Mouse (Mus musculus) hindbrain, embryonic 13.5 days (tissue): ENCODE results near the gene Irf3. TPM values are rescaled to one million over a fixed set of nuclear protein-coding genes. Genes with fewer than 3 reads are reported as not detected.

Experiments
- ATAC-seq: fragments of 200-750 bp; cut with Nextera tagmentation; 2 replicates; pipeline ENCODE4 v1.8.0; 2017; ENCODE audit warnings: moderate TSS enrichment; ENCODE audit not compliant: low FRiP score
- H3K27ac ChIP-seq: fragments of 300-500 bp; sonication (generic); 2 replicates; pipeline ENCODE4 v1.5.1; 2015; ENCODE audit warnings: inconsistent platforms, mild to moderate bottlenecking, moderate library complexity
- H3K27me3 ChIP-seq: fragments of 300-500 bp; sonication (generic); 2 replicates; pipeline ENCODE4 v1.6.1; 2015; ENCODE audit warnings: mild to moderate bottlenecking, inconsistent platforms
- H3K36me3 ChIP-seq: fragments of 300-500 bp; sonication (generic); 2 replicates; pipeline ENCODE4 v1.6.1; 2015; ENCODE audit warnings: mild to moderate bottlenecking, inconsistent platforms
- H3K4me1 ChIP-seq: fragments of 300-500 bp; sonication (generic); replicated peaks from 2 replicates; pipeline ENCODE4 v1.6.1; 2015; ENCODE audit warnings: inconsistent platforms
- H3K4me2 ChIP-seq: fragments of 300-500 bp; sonication (generic); 2 replicates; pipeline ENCODE4 v1.6.1; 2015; ENCODE audit warnings: inconsistent platforms, mild to moderate bottlenecking, moderate library complexity
- H3K4me3 ChIP-seq: fragments of 300-500 bp; sonication (generic); 2 replicates; pipeline ENCODE4 v1.5.1; 2015; ENCODE audit warnings: mild to moderate bottlenecking, inconsistent platforms
- H3K9ac ChIP-seq: fragments of 300-500 bp; sonication (generic); 2 replicates; pipeline ENCODE4 v1.6.1; 2015; ENCODE audit warnings: mild to moderate bottlenecking, inconsistent platforms
- H3K9me3 ChIP-seq: fragments of 300-500 bp; sonication (generic); 2 replicates; pipeline ENCODE4 v1.6.1; 2016; ENCODE audit warnings: inconsistent platforms
- WGBS: fragments of 180-500 bp; shearing (Covaris S2); methylation state at CpG from one replicate; pipeline ENCODE4 v1.1.7; 2015; 5-methylcytosine and 5-hydroxymethylcytosine counted together
- microRNA-seq: library from miRNA; unstranded; fragments of <30 nt; microRNA quantifications from one replicate; pipeline ENCODE4, GENCODE M21; 2016
- polyA plus RNA-seq: library from polyadenylated mRNA; unstranded; fragments of >200 nt; fragmentation: Nextera tagmentation; extraction: Ambion mirVana; gene quantifications from 2 replicates; pipeline ENCODE4 v1.2.1, GENCODE M21; 2015

Irf3 gene
- polyA plus RNA-seq, 1 experiment from 2014 or later = 66.7 TPM

GRCm38 (mm10) chr7:45046853-45047350, 49.5 kb downstream of the Irf3 start:
- ATAC-seq = no peak
- 95% methylated on average over 24 of the region's 26 CpGs for WGBS
- Histone ChIP-seq H3K27me3 (no peaks in the 10 kb centered on the region), H3K9me3 (no peaks in the 10 kb centered on the region), H3K36me3 (peaks cover 85% of the 10 kb centered on the region), H3K4me2 (no peak overlapping the region), H3K4me3 (no peak overlapping the region), H3K9ac (no peak overlapping the region), H3K4me1 (peaks cover 35% of the 10 kb centered on the region), H3K27ac (no peak overlapping the region)

GRCm38 (mm10) chr7:45047491-45047890, 50.0 kb downstream of the Irf3 start:
- Histone ChIP-seq H3K9ac (no peak overlapping the region), H3K27ac (no peak overlapping the region), H3K27me3 (no peaks in the 10 kb centered on the region), H3K4me3 (no peak overlapping the region), H3K4me2 (no peak overlapping the region), H3K4me1 (peaks cover 36% of the 10 kb centered on the region), H3K9me3 (no peaks in the 10 kb centered on the region), H3K36me3 (peaks cover 79% of the 10 kb centered on the region)
- 96% methylated on average over 14 of the region's 14 CpGs for WGBS
- no peak for ATAC-seq

- H3K9me3 ChIP-seq = no peaks in the 10 kb centered on the region
- H3K4me2 ChIP-seq = no peak overlapping the region
- H3K36me3 ChIP-seq = peaks cover 71% of the 10 kb centered on the region
- no peak overlapping the region for H3K4me3 ChIP-seq
- H3K4me1 ChIP-seq = peaks cover 36% of the 10 kb centered on the region
- no peak for ATAC-seq
- H3K27ac ChIP-seq = 0 out of 2 replicates have a peak overlapping the region, but pooled peaks have one; percentile 2
- no peaks in the 10 kb centered on the region for H3K27me3 ChIP-seq
- WGBS = 94% methylated on average over 37 of the region's 38 CpGs
- 0 out of 2 replicates have a peak overlapping the region, but pooled peaks have one; percentile 6 for H3K9ac ChIP-seq
Observed at GRCm38 (mm10) chr7:45048001-45048890, 50.8 kb downstream of the Irf3 start.

GRCm38 (mm10) chr7:45048923-45049657, 51.6 kb downstream of the Irf3 start:
- H3K4me2 ChIP-seq = no peak overlapping the region
- H3K27ac ChIP-seq = 0 out of 2 replicates have a peak overlapping the region, but pooled peaks have one; percentile 2
- no peak overlapping the region for H3K4me3 ChIP-seq
- H3K36me3 ChIP-seq = peaks cover 63% of the 10 kb centered on the region
- H3K4me1 ChIP-seq = peaks cover 41% of the 10 kb centered on the region
- 95% methylated on average over 23 of the region's 23 CpGs for WGBS
- 0 out of 2 replicates have a peak overlapping the region, but pooled peaks have one; percentile 6 for H3K9ac ChIP-seq
- H3K9me3 ChIP-seq = no peaks in the 10 kb centered on the region
- H3K27me3 ChIP-seq = no peaks in the 10 kb centered on the region
- no peak for ATAC-seq

- H3K4me1 ChIP-seq = peaks cover 42% of the 10 kb centered on the region
- peak; percentile 64 for ATAC-seq
- peak overlapping the region; percentile 99 for H3K4me2 ChIP-seq
- H3K9me3 ChIP-seq = no peaks in the 10 kb centered on the region
- peak overlapping the region; percentile 98 for H3K9ac ChIP-seq
- H3K4me3 ChIP-seq = peak overlapping the region; percentile 95
- peaks cover 43% of the 10 kb centered on the region for H3K36me3 ChIP-seq
- no peaks in the 10 kb centered on the region for H3K27me3 ChIP-seq
- peak overlapping the region; percentile 100 for H3K27ac ChIP-seq
- 3% methylated on average over 16 of the region's 16 CpGs for WGBS
Observed at GRCm38 (mm10) chr7:45050945-45051600, 53.6 kb downstream of the Irf3 start.

- peak overlapping the region; percentile 99 for H3K4me2 ChIP-seq
- H3K9ac ChIP-seq = peak overlapping the region; percentile 98
- peaks cover 39% of the 10 kb centered on the region for H3K4me1 ChIP-seq
- H3K4me3 ChIP-seq = peak overlapping the region; percentile 95
- ATAC-seq = no peak
- H3K36me3 ChIP-seq = peaks cover 38% of the 10 kb centered on the region
- no peaks in the 10 kb centered on the region for H3K27me3 ChIP-seq
- H3K9me3 ChIP-seq = no peaks in the 10 kb centered on the region
- 2% methylated on average over 13 of the region's 13 CpGs for WGBS
- H3K27ac ChIP-seq = peak overlapping the region; percentile 100
Observed at GRCm38 (mm10) chr7:45051601-45051974, 54.1 kb downstream of the Irf3 start.

Small RNAs within 50 kb of the gene (microRNA-seq; reads per million reads assigned to microRNA genes)
- not detected for gene Mir7054

Other genes starting within 250 kb of the Irf3 start
- 28.4 and 33.0 TPM in 2 replicates for gene Vrk3, start 249.2 kb upstream of the Irf3 start, polyA plus RNA-seq
- gene Zfp473, start 246.6 kb upstream of the Irf3 start, polyA plus RNA-seq = 0.78 and 0.91 TPM in 2 replicates
- gene Nup62, start 181.6 kb upstream of the Irf3 start, polyA plus RNA-seq = 47.6 and 47.9 TPM in 2 replicates
- gene Il4i1, start 181.3 kb upstream of the Irf3 start, polyA plus RNA-seq = 1.6 and 1.7 TPM in 2 replicates
- gene Atf5, start 181.0 kb upstream of the Irf3 start, polyA plus RNA-seq = 3.5 and 4.2 TPM in 2 replicates
- gene Akt1s1, start 148.7 kb upstream of the Irf3 start, polyA plus RNA-seq = 86.8 and 93.7 TPM in 2 replicates
- gene Tbc1d17, start 148.6 kb upstream of the Irf3 start, polyA plus RNA-seq = 108 and 112 TPM in 2 replicates
- gene Pnkp, start 140.5 kb upstream of the Irf3 start, polyA plus RNA-seq = 34.1 and 35.8 TPM in 2 replicates
- gene Ptov1, start 127.9 kb upstream of the Irf3 start, polyA plus RNA-seq = 495 and 503 TPM in 2 replicates
- gene Med25, start 104.9 kb upstream of the Irf3 start, polyA plus RNA-seq = 142 and 147 TPM in 2 replicates
- 19.3 and 19.8 TPM in 2 replicates for gene Fuz, start 101.6 kb upstream of the Irf3 start, polyA plus RNA-seq
- gene Ap2a1, start 68.2 kb upstream of the Irf3 start, polyA plus RNA-seq = 105 and 108 TPM in 2 replicates
- 0.17 TPM in 1 of 2 replicates, not detected in the other for gene Tsks, start 54.4 kb upstream of the Irf3 start, polyA plus RNA-seq
- gene Cpt1c, start 22.8 kb upstream of the Irf3 start, polyA plus RNA-seq = 52.2 and 56.3 TPM in 2 replicates
- gene Prmt1, start 11.1 kb upstream of the Irf3 start, polyA plus RNA-seq = 681 and 687 TPM in 2 replicates
- 16.2 and 19.7 TPM in 2 replicates for gene Bcl2l12, start 1.1 kb downstream of the Irf3 start, polyA plus RNA-seq
- 42.4 and 45.2 TPM in 2 replicates for gene Scaf1, start 18.7 kb downstream of the Irf3 start, polyA plus RNA-seq
- 11.5 and 15.4 TPM in 2 replicates for gene Rras, start 20.3 kb downstream of the Irf3 start, polyA plus RNA-seq
- 13.8 and 14.5 TPM in 2 replicates for gene Prr12, start 55.2 kb downstream of the Irf3 start, polyA plus RNA-seq
- gene Nosip, start 64.8 kb downstream of the Irf3 start, polyA plus RNA-seq = 58.0 and 58.5 TPM in 2 replicates
- 14.8 and 17.1 TPM in 2 replicates for gene Prrg2, start 65.0 kb downstream of the Irf3 start, polyA plus RNA-seq
- 93.8 and 103 TPM in 2 replicates for gene Rcn3, start 94.6 kb downstream of the Irf3 start, polyA plus RNA-seq
- gene Fcgrt, start 106.2 kb downstream of the Irf3 start, polyA plus RNA-seq = 26.9 and 28.3 TPM in 2 replicates
- 994 and 999 TPM in 2 replicates for gene Rps11, start 126.8 kb downstream of the Irf3 start, polyA plus RNA-seq
- 770 and 846 TPM in 2 replicates for gene Rpl13a, start 131.1 kb downstream of the Irf3 start, polyA plus RNA-seq
- gene Gm45713, start 138.6 kb downstream of the Irf3 start, polyA plus RNA-seq = 0.14 TPM in 1 of 2 replicates, not detected in the other
- 1.4 and 1.6 TPM in 2 replicates for gene Flt3l, start 138.8 kb downstream of the Irf3 start, polyA plus RNA-seq
- 85.6 and 94.4 TPM in 2 replicates for gene Pih1d1, start 156.7 kb downstream of the Irf3 start, polyA plus RNA-seq
- 23.7 and 24.5 TPM in 2 replicates for gene Aldh16a1, start 156.9 kb downstream of the Irf3 start, polyA plus RNA-seq
- gene Slc17a7, start 166.3 kb downstream of the Irf3 start, polyA plus RNA-seq = 0.42 and 0.62 TPM in 2 replicates
- gene Gfy, start 181.9 kb downstream of the Irf3 start, polyA plus RNA-seq = not detected in 2 replicates
- gene Pth2, start 183.3 kb downstream of the Irf3 start, polyA plus RNA-seq = 0.66 TPM in 1 of 2 replicates, not detected in the other
- gene Ccdc155, start 207.2 kb downstream of the Irf3 start, polyA plus RNA-seq = 0.49 and 0.54 TPM in 2 replicates
- gene Dkkl1, start 214.5 kb downstream of the Irf3 start, polyA plus RNA-seq = 5.6 and 5.7 TPM in 2 replicates
- 78.6 and 79.2 TPM in 2 replicates for gene Tead2, start 218.1 kb downstream of the Irf3 start, polyA plus RNA-seq
- 0.96 and 1.7 TPM in 2 replicates for gene Cd37, start 241.5 kb downstream of the Irf3 start, polyA plus RNA-seq
- gene Slc6a16, start 243.4 kb downstream of the Irf3 start, polyA plus RNA-seq = 0.18 and 0.38 TPM in 2 replicates